Mouse (Mus musculus): Measurements from ENCODE around the gene Tanc1. TPM values are rescaled to one million over a fixed set of nuclear protein-coding genes. Genes with fewer than 3 reads are reported as not detected.
A peak's percentile ranks its signal among the peaks of the same experiment; 100 is the strongest.

Tanc1 gene
- polyA plus RNA-seq, 1 experiment from 2014 or later, result 58.3 TPM

- H3K36me3 ChIP-seq, result no peaks in the 10 kb centered on the region; the same call in 1 of the 2 replicates
These were observed 102.0 kb downstream of the Tanc1 start for GRCm38 (mm10) chr2:59713626-59714556.

GRCm38 (mm10) chr2:59714992-59715391 is 103.2 kb downstream of the Tanc1 start:
- Histone ChIP-seq H3K4me3 (replicated peaks) (no peak overlapping the region), H3K27me3 (no peaks in the 10 kb centered on the region), H3K36me3 (no peaks in the 10 kb centered on the region; the same call in 1 of the 2 replicates), H3K9me3 (replicated peaks) (no peaks in the 10 kb centered on the region), H3K27ac (no peak overlapping the region), H3K4me2 (no peak overlapping the region), H3K4me1 (peaks cover 56% of the 10 kb centered on the region), H3K9ac (no peak overlapping the region)
- ATAC-seq (replicated peaks; ENCODE audit: low FRiP score), result no peak
- 91% methylated on average over 2 of the region's 2 CpGs for WGBS

More at GRCm38 (mm10) chr2:59713626-59714556, 102.0 kb downstream of the Tanc1 start:
- Histone ChIP-seq H3K9me3 (replicated peaks) (no peaks in the 10 kb centered on the region), H3K4me3 (replicated peaks) (no peak overlapping the region), H3K4me2 (no peak overlapping the region), H3K27ac (no peak overlapping the region), H3K27me3 (no peaks in the 10 kb centered on the region), H3K9ac (no peak overlapping the region), H3K4me1 (peaks cover 45% of the 10 kb centered on the region)
- no peak for ATAC-seq (replicated peaks; ENCODE audit: low FRiP score)
- 74% methylated on average over 9 of the region's 9 CpGs for WGBS

GRCm38 (mm10) chr2:59716461-59716860 is 104.6 kb downstream of the Tanc1 start:
- no peak for ATAC-seq (replicated peaks; ENCODE audit: low FRiP score)
- 71% methylated on average over 3 of the region's 3 CpGs for WGBS
- Histone ChIP-seq H3K27ac (no peak overlapping the region), H3K4me1 (peaks cover 60% of the 10 kb centered on the region), H3K4me2 (no peak overlapping the region), H3K9ac (no peak overlapping the region), H3K9me3 (replicated peaks) (no peaks in the 10 kb centered on the region), H3K36me3 (no peaks in the 10 kb centered on the region; the same call in 1 of the 2 replicates), H3K4me3 (replicated peaks) (no peak overlapping the region), H3K27me3 (no peaks in the 10 kb centered on the region)

DNA sequence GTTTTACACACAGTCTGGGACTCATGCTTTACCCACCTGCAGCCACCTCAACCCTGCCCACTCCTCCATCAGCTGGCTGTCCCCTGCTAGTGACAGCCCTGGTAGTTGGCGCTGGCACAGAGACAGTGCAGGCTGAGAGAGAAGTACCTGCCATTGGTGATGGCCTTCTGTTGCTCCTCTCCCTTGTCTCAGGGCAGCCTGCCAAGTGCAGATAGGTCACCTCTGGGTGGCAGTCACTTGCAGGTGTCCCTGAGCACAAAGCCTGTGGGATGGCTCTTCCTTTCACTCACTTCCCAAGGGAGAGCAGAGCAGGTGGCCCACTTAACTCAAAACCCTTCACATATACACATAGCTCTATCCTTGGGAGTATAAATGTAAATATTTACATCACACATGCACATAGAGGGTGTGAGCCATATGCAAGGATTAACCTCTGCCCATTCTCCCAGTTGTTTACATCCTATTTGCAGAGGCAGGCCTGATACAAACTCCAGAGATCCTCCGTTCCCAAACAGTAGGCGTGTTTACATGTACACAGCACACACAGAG is 106.0 kb downstream of the Tanc1 start:
- Histone ChIP-seq H3K27me3 (no peaks in the 10 kb centered on the region), H3K9me3 (replicated peaks) (no peaks in the 10 kb centered on the region), H3K4me3 (replicated peaks) (no peak overlapping the region), H3K9ac (no peak overlapping the region), H3K4me1 (peaks cover 67% of the 10 kb centered on the region), H3K4me2 (no peak overlapping the region), H3K27ac (no peak overlapping the region), H3K36me3 (no peaks in the 10 kb centered on the region; the same call in 1 of the 2 replicates)
- ATAC-seq (replicated peaks; ENCODE audit: low FRiP score), result no peak
- 90% methylated on average over 3 of the region's 3 CpGs for WGBS

DNA sequence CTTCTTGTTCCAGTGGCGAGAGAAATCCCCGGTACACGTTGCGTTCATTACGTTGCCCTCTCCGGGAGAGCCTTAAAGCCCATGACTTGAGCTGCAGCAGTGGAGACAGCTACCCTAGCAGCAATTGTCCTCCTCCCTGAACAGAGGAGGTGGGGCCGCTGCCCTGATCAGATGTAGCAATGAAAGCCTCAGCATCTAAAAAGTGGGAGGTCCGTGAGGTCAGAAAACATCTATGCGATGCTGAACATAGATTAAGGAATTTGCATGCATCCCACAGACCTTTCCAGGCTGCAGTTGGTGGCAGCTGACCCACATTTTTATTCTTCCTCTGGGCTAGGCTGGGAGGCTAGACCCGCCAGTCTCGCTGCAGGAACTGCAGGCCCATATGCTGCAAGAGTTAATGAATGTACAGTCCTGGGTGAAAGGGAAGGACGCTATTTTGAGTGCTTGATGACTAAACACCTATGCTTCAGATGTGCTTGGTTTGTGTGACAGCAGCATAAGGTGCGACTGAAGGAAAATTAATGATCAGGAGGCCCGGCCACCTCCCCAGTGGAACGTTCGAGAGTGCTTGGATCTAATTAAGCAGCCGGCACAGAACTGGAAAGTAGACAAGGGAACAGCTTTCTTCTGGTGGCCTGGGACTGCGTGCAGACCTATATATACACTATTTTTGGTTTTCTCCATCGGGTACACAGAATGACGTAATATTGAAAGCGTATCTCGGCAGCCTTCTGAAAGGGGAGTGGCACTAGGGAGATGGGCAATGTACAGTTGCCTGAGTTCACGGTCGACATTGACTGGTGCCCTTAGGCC is 107.0 kb downstream of the Tanc1 start:
- Histone ChIP-seq H3K9me3 (replicated peaks) (no peaks in the 10 kb centered on the region), H3K4me2 (no peak overlapping the region), H3K36me3 (no peaks in the 10 kb centered on the region; the same call in 1 of the 2 replicates), H3K4me1 (peaks cover 68% of the 10 kb centered on the region), H3K27ac (no peak overlapping the region), H3K27me3 (no peaks in the 10 kb centered on the region), H3K9ac (no peak overlapping the region), H3K4me3 (replicated peaks) (no peak overlapping the region)
- no peak for ATAC-seq (replicated peaks; ENCODE audit: low FRiP score)
- WGBS, result 61% methylated on average over 24 of the region's 24 CpGs

GRCm38 (mm10) chr2:59719831-59720230 is 108.0 kb downstream of the Tanc1 start:
- peaks cover 64% of the 10 kb centered on the region for H3K4me1 ChIP-seq
- no peak overlapping the region for H3K9ac ChIP-seq
- no peak overlapping the region for H3K4me2 ChIP-seq
- WGBS, result 76% methylated on average over 4 of the region's 4 CpGs
- H3K36me3 ChIP-seq, result peaks cover 6% of the 10 kb centered on the region; the same call in 1 of the 2 replicates
- no peaks in the 10 kb centered on the region for H3K9me3 ChIP-seq (replicated peaks)
- H3K27ac ChIP-seq, result 0 out of 2 replicates have a peak overlapping the region, but pooled peaks have one; percentile 22
- H3K4me3 ChIP-seq (replicated peaks), result no peak overlapping the region
- no peak for ATAC-seq (replicated peaks; ENCODE audit: low FRiP score)
- H3K27me3 ChIP-seq, result no peaks in the 10 kb centered on the region

DNA sequence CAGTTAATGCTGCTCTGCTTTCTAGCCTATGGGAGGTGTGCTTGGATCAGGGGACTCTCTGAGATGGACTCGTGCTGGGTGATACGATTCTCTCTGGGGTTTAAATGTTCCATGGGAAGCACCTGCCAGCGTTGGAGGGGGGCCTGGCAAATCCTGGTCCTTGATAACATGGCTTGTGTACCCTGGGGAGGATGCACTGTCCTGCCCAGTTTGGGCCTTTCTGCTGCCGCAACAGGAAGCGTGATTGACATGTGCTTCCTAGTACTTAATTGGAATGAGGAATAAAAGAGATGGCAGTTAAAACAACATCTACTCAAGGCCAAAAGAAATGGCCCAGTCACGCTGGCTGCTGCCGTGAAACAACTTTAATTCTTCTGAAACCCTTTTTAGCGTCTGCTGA is 109.3 kb downstream of the Tanc1 start:
- WGBS, result 42% methylated on average over 8 of the region's 8 CpGs
- Histone ChIP-seq H3K27ac (peak overlapping the region; percentile 82), H3K4me2 (no peak overlapping the region), H3K9me3 (replicated peaks) (no peaks in the 10 kb centered on the region), H3K9ac (no peak overlapping the region), H3K4me1 (peaks cover 72% of the 10 kb centered on the region), H3K4me3 (replicated peaks) (no peak overlapping the region), H3K27me3 (no peaks in the 10 kb centered on the region), H3K36me3 (peaks cover 16% of the 10 kb centered on the region)
- ATAC-seq (replicated peaks; ENCODE audit: low FRiP score), result no peak

GRCm38 (mm10) chr2:59721758-59722157 is 109.9 kb downstream of the Tanc1 start:
- no peak overlapping the region for H3K4me3 ChIP-seq (replicated peaks)
- no peak overlapping the region for H3K9ac ChIP-seq
- H3K27ac ChIP-seq, result peak overlapping the region; percentile 82
- H3K4me1 ChIP-seq, result peaks cover 68% of the 10 kb centered on the region
- no peak; the same call in 1 of the 2 replicates for ATAC-seq (replicated peaks; ENCODE audit: low FRiP score)
- 29% methylated on average over 5 of the region's 5 CpGs for WGBS
- H3K27me3 ChIP-seq, result no peaks in the 10 kb centered on the region
- H3K4me2 ChIP-seq, result no peak overlapping the region
- no peaks in the 10 kb centered on the region for H3K9me3 ChIP-seq (replicated peaks)
- peaks cover 18% of the 10 kb centered on the region for H3K36me3 ChIP-seq

DNA sequence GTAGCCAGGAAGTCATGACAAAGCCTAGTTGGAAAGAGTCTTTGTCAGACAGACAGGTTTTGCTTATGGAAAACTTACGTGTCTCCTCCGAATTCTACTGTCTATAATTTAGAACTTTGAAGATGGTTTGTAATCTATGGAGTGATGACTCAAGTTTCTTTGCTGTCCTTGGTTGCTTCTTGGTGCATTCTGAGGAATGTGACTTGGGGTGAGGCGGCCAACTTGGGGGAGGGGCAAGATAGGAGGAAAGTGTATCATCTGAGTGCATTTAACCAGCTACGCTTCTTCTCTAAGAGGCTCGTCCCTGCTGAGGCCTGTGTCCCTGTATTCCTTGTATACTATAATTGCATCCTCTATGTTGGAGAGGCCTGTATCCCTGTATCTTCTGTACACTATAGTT is 111.5 kb downstream of the Tanc1 start:
- no peak overlapping the region for H3K4me3 ChIP-seq (replicated peaks)
- WGBS, result 82% methylated on average over 5 of the region's 5 CpGs
- no peak for ATAC-seq (replicated peaks; ENCODE audit: low FRiP score)

GRCm38 (mm10) chr2:59725518-59726185 is 113.8 kb downstream of the Tanc1 start:
- no peak overlapping the region for H3K9ac ChIP-seq
- no peak overlapping the region for H3K4me2 ChIP-seq
- no peaks in the 10 kb centered on the region for H3K27me3 ChIP-seq
- peak; percentile 65; the same call in 1 of the 2 replicates for ATAC-seq (replicated peaks; ENCODE audit: low FRiP score)
- H3K9me3 ChIP-seq (replicated peaks), result no peaks in the 10 kb centered on the region
- no peak overlapping the region for H3K4me3 ChIP-seq (replicated peaks)
- WGBS, result 64% methylated on average over 14 of the region's 14 CpGs
- peaks cover 29% of the 10 kb centered on the region for H3K36me3 ChIP-seq
- peaks cover 39% of the 10 kb centered on the region for H3K4me1 ChIP-seq
- peak overlapping the region; percentile 41 for H3K27ac ChIP-seq

More for the DNA sequence above, 111.5 kb downstream of the Tanc1 start:
- Histone ChIP-seq H3K4me2 (no peak overlapping the region), H3K9me3 (replicated peaks) (no peaks in the 10 kb centered on the region), H3K27me3 (no peaks in the 10 kb centered on the region), H3K9ac (no peak overlapping the region), H3K27ac (no peak overlapping the region), H3K4me1 (peaks cover 59% of the 10 kb centered on the region), H3K36me3 (peaks cover 18% of the 10 kb centered on the region)

GRCm38 (mm10) chr2:59731831-59732230 is 120.0 kb downstream of the Tanc1 start:
- peaks cover 29% of the 10 kb centered on the region for H3K4me1 ChIP-seq
- no peak overlapping the region for H3K4me2 ChIP-seq
- H3K36me3 ChIP-seq, result peaks cover 11% of the 10 kb centered on the region
- H3K27me3 ChIP-seq, result no peaks in the 10 kb centered on the region
- H3K9me3 ChIP-seq (replicated peaks), result no peaks in the 10 kb centered on the region
- H3K4me3 ChIP-seq (replicated peaks), result no peak overlapping the region
- no peak overlapping the region for H3K27ac ChIP-seq
- H3K9ac ChIP-seq, result no peak overlapping the region
- 87% methylated on average over 3 of the region's 3 CpGs for WGBS
- ATAC-seq (replicated peaks; ENCODE audit: low FRiP score), result no peak

Measured in kidney, embryonic 15.5 days (tissue).